10 mouse cellular contexts compared by ENCODE assay signal in genomic region chr2:155630590-155631416, GRCm38 (mm10). TPM values are rescaled to one million over a fixed set of nuclear protein-coding genes. Genes with fewer than 3 reads are reported as not detected.
DNase-seq lines count a peak whose midpoint lies in the region; ATAC-seq and TF ChIP-seq lines count a peak whose summit lies in the region.
"Had no signal": no experiment of that assay in that cellular context is flagged by ENCODE, and none has a peak within 500 bp of the region (broad histone marks: within the 10 kb centered on the region; RNA-seq: fewer than 3 reads in every experiment).

No protein-coding gene starts in this region.

- H3K9me3 ChIP-seq in midbrain, embryonic 11.5 days (ENCODE audit: control insufficient read depth, low read length), result no peaks in the 10 kb centered on the region
- H3K9me3 ChIP-seq: embryonic facial prominence, embryonic 15.5 days; liver, embryonic 15.5 days had no signal

- peaks cover 11% of the 10 kb centered on the region for H3K36me3 ChIP-seq in midbrain, embryonic 11.5 days (ENCODE audit: control insufficient read depth, insufficient read depth, low read length)

- WGBS in midbrain, embryonic 11.5 days, result 12% methylated on average over 43 of the region's 43 CpGs

- H3K27ac ChIP-seq in layer of hippocampus, adult 2 months, result peak overlapping the region; percentile 37; the same call in 1 of the 2 replicates
- H3K27ac ChIP-seq in midbrain, embryonic 11.5 days (ENCODE audit: low read depth, low read length), result no peak overlapping the region
- H3K27ac ChIP-seq: embryonic facial prominence, embryonic 15.5 days; liver, embryonic 15.5 days had no signal

- H3K9ac ChIP-seq in midbrain, embryonic 11.5 days (ENCODE audit: low read length), result 0 out of 2 replicates have a peak overlapping the region, but pooled peaks have one; percentile 9
- H3K9ac ChIP-seq: embryonic facial prominence, embryonic 15.5 days; liver, embryonic 15.5 days had no signal

- peaks cover 57% of the 10 kb centered on the region for H3K27me3 ChIP-seq in midbrain, embryonic 11.5 days (ENCODE audit: control insufficient read depth, insufficient read depth, low read length)

- DNase-seq in layer of hippocampus, adult 2 months (ENCODE audit: low spot score in 2 of 2), result no peak
- no peak for DNase-seq in layer of hippocampus, postnatal 36 days
- peak; percentile 71 for DNase-seq in adrenal gland, adult 2 months
- peak; percentile 23 for DNase-seq in embryo, embryonic 10.5 days (ENCODE audit: low spot score)
- peak; percentile 95 for DNase-seq in midbrain, embryonic 11.5 days (ENCODE audit: low spot score, missing footprints)
- DNase-seq in spleen, adult 18-20 months, result no peak

- H3K4me3 ChIP-seq in layer of hippocampus, adult 2 months, result no peak overlapping the region
- no peak overlapping the region for H3K4me3 ChIP-seq in midbrain, embryonic 11.5 days (ENCODE audit: low read depth, low read length)
- H3K4me3 ChIP-seq: embryonic facial prominence, embryonic 15.5 days; liver, embryonic 15.5 days had no signal

- ATAC-seq in midbrain, embryonic 11.5 days (ENCODE audit: low FRiP score), result no peak
- ATAC-seq in monocyte, adult 5-6 weeks (replicated peaks; ENCODE audit: insufficient number of reproducible peaks, low FRiP score, low TSS enrichment, poor library complexity, severe bottlenecking), result no peak
- ATAC-seq: intestine, postnatal 0 days had no signal

- peak; percentile 51 for TF ChIP-seq CTCF in layer of hippocampus, adult 2 months (conservative IDR thresholded peaks at IDR 0.05)

- 0 out of 2 replicates have a peak overlapping the region, but pooled peaks have one; percentile 0 for H3K4me2 ChIP-seq in midbrain, embryonic 11.5 days
- H3K4me2 ChIP-seq: embryonic facial prominence, embryonic 15.5 days; liver, embryonic 15.5 days had no signal

- peaks cover 11% of the 10 kb centered on the region for H3K4me1 ChIP-seq in midbrain, embryonic 11.5 days (ENCODE audit: control insufficient read depth, insufficient read depth, low read length)

RNA-seq across cellular contexts. Expression of gene Myh7b, which starts 19.8 kb away (rescaled TPM):
- total RNA-seq in layer of hippocampus, adult 2 months (2021), result 1 to 10 TPM; 5.5 to 5.6 TPM
- total RNA-seq in layer of hippocampus, postnatal 36 days (2021), result 1 to 10 TPM; 3.3 to 5.3 TPM
- total RNA-seq in adrenal gland, adult 2 months (2021), result under 1 TPM; 0.10 to 0.20 TPM
- 0.40 TPM in 1 of 2 replicates, not detected in the other for polyA plus RNA-seq in adrenal gland, adult 2 months (2012; rRNA removed)
- polyA plus RNA-seq in midbrain, embryonic 11.5 days (2014; fragmentation: Nextera tagmentation; extraction: Ambion mirVana), result 0.59 and 0.63 TPM in 2 replicates
- total RNA-seq in monocyte, adult 5-6 weeks (2017), result not detected in 3 replicates

RNA-seq across cellular contexts. Expression of gene Gss, which starts 38.2 kb away (rescaled TPM):
- total RNA-seq in layer of hippocampus, adult 2 months (2021), result 10 to 100 TPM; 25.6 to 26.2 TPM
- 10 to 100 TPM; 24.7 to 26.9 TPM for total RNA-seq in layer of hippocampus, postnatal 36 days (2021)
- 10 to 100 TPM; 53.7 to 98.5 TPM for total RNA-seq in adrenal gland, adult 2 months (2021)
- polyA plus RNA-seq in adrenal gland, adult 2 months (2012; rRNA removed), result 67.6 and 101 TPM in 2 replicates
- 14.7 and 17.5 TPM in 2 replicates for polyA plus RNA-seq in midbrain, embryonic 11.5 days (2014; fragmentation: Nextera tagmentation; extraction: Ambion mirVana)
- total RNA-seq in monocyte, adult 5-6 weeks (2017), result 30.1 to 47.6 TPM (median 35.5 TPM) in 3 replicates

Comparison
In these comparisons a context has a peak if more than half of its experiments do, and no peak if none do; other contexts are left out.
1. DNase-seq: peak in adrenal gland, adult 2 months (single experiment), embryo, embryonic 10.5 days (single experiment) and midbrain, embryonic 11.5 days (single experiment); none in layer of hippocampus, adult 2 months (0 of 2), layer of hippocampus, postnatal 36 days (0 of 2) and spleen, adult 18-20 months (0 of 2).